Mouse (Mus musculus): Measurements from ENCODE around the gene Gm3512. TPM values are rescaled to one million over a fixed set of nuclear protein-coding genes. Genes with fewer than 3 reads are reported as not detected.
A peak's percentile ranks its signal among the peaks of the same experiment; 100 is the strongest.
"Not testable (repeated sequence)": the region's sequence is repeated elsewhere in the genome, so short reads cannot be mapped to it uniquely, and the experiment has no call there.

Gene Gm3512
- under 1 TPM; 0.20 to 0.22 TPM for total RNA-seq (2021)
- long read RNA-seq, experiment 1: 0 reads
- long read RNA-seq, experiment 2: 0 reads

DNA sequence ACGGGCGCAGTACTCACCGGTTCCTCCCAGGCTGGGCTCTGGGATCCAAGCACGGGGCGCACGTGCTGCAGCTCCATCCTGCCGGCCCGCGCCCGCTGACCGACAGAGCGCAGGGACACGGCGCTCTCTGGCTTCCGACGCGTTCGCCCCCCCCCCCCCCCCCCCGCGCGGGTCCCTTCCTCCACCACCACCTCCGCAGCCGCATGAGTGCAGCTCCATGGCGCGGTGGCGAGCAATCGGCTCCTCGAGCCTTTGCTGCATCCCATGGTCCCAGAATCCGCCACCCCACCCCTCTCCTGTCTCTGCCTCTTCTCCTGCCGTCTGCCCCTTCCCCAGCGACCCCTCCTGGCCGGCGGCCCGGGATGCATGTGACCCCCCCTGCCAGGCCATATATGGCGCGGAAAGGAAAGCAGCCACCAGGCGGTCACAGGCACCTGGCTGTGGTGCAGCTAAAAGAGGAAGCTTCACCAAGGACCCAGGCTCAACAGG is at the start of gene Gm3512:
TSS of gene Gm3512 (minus strand) at position 51 of the 489 bp plus-strand sequence.
- DNase-seq (ENCODE audit: low spot score in 2 of 2): peak in 1 of 2 experiments; percentile 3

DNA sequence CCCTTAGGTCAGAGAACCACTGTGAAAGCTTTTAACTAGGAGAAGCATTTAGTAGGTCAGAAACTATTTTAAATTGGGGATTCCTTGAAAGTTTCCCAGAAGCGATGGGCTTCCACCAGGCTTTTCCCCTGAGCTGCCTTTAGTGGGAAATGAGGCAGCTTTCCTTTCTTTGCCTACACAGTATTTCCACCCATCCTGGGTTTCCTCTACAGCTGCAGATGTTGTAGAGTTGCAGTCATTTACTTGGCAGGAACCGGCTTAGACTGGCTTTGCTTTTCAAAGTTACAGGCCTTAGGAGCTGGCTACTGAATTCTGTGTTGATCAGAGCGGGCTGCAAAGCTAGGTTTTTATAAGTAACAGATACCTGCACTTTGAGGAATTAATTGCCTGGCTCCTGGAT is 25.7 kb upstream of the Gm3512 start:
- DNase-seq (ENCODE audit: low spot score in 2 of 2): peak in 1 of 2 experiments; percentile 14

DNA sequence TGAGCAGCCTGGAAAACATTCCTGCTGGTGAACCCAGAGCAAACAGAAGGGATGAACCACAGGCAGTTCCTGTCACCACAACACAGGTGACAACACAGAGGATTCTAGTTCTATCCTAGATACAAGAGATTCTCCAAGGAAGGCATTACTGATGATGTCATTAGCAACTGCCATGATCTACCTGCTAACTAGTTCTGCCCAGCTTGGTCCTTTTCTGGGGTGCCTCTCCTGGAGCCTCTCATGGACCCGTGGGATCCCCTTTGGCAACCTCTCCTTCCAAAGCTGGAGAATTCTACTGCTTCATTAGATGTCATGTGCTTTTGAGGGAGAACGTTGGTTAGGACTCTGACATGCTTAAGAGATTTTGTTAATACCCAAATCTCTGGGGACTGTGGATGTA is 20.1 kb upstream of the Gm3512 start, which contains the start of gene Gm16434:
TSS of gene Gm16434 (minus strand) at position 101 of the 400 bp plus-strand sequence.
- DNase-seq (ENCODE audit: low spot score in 2 of 2): not testable (repeated sequence)

DNA sequence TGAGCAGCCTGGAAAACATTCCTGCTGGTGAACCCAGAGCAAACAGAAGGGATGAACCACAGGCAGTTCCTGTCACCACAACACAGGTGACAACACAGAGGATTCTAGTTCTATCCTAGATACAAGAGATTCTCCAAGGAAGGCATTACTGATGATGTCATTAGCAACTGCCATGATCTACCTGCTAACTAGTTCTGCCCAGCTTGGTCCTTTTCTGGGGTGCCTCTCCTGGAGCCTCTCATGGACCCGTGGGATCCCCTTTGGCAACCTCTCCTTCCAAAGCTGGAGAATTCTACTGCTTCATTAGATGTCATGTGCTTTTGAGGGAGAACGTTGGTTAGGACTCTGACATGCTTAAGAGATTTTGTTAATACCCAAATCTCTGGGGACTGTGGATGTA is 49.0 kb downstream of the Gm3512 start, which contains the start of gene Gm6676:
TSS of gene Gm6676 (minus strand) at position 101 of the 400 bp plus-strand sequence.
- not testable (repeated sequence) for DNase-seq (ENCODE audit: low spot score in 2 of 2)

DNA sequence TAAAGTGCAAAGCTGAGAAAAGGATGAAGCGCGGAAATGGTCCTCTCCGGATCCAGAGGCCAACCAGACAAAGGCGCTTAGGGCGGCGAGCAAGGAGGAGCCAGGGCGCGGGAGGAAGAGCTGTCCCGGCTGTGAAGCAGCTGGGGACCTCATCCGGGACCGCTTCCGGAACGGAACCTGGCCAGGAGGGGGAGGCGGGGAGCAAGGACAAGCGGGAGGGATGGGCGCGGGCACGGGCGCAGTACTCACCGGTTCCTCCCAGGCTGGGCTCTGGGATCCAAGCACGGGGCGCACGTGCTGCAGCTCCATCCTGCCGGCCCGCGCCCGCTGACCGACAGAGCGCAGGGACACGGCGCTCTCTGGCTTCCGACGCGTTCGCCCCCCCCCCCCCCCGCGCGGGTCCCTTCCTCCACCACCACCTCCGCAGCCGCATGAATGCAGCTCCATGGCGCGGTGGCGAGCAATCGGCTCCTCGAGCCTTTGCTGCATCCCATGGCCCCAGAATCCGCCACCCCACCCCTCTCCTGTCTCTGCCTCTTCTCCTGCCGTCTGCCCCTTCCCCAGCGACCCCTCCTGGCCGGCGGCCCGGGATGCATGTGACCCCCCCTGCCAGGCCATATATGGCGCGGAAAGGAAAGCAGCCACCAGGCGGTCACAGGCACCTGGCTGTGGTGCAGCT is 69.1 kb downstream of the Gm3512 start:
- DNase-seq (ENCODE audit: low spot score in 2 of 2): not testable (repeated sequence)

Other genes starting within 250 kb of the Gm3512 start
- not detected for gene Gm6356, start 200.7 kb downstream of the Gm3512 start, total RNA-seq (2021)
- gene Gm10406, start 147.1 kb downstream of the Gm3512 start, total RNA-seq (2021): under 1 TPM in 1 of 2 experiments, not detected in 1; 0.19 TPM
- gene Gm3685, start 129.6 kb downstream of the Gm3512 start, total RNA-seq (2021): not detected
- gene Gm3696, start 73.9 kb downstream of the Gm3512 start, total RNA-seq (2021): under 1 TPM in 1 of 2 experiments, not detected in 1; 0.19 TPM
- not detected for gene Gm6676, start 49.1 kb downstream of the Gm3512 start, total RNA-seq (2021)
- not detected for gene Gm16434, start 20.0 kb upstream of the Gm3512 start, total RNA-seq (2021)
- gene Gm3727, start 90.2 kb upstream of the Gm3512 start, total RNA-seq (2021): not detected
- gene Gm3739, start 140.5 kb upstream of the Gm3512 start, total RNA-seq (2021): not detected
- not detected for gene Gm5797, start 157.9 kb upstream of the Gm3512 start, total RNA-seq (2021)
- not detected for gene Gm8374, start 190.6 kb upstream of the Gm3512 start, total RNA-seq (2021)

All from adrenal gland, adult 18-20 months (tissue).